Mouse (Mus musculus) heart, adult 2 months (tissue): Measurements from ENCODE around the gene Ntan1. TPM values are rescaled to one million over a fixed set of nuclear protein-coding genes. Genes with fewer than 3 reads are reported as not detected.
"Not testable (repeated sequence)": the region's sequence is repeated elsewhere in the genome, so short reads cannot be mapped to it uniquely, and the experiment has no call there.

ENCODE experiments used
- DNase-seq, 2 experiments: peaks; one replicate each; pipeline ENCODE4 v3.0.0; 2021
- H3K27ac ChIP-seq: fragments of 200-600 bp; 2 replicates; pipeline ENCODE4 v1.8.1; 2022
- H3K27me3 ChIP-seq: fragments of 200-500 bp; 2 replicates; pipeline ENCODE4 v1.6.1; 2012; ENCODE audit warnings: mild to moderate bottlenecking, low read length, inconsistent platforms, mixed read lengths; ENCODE audit not compliant: control insufficient read depth, insufficient read depth
- H3K36me3 ChIP-seq: fragments of 200-500 bp; 2 replicates; pipeline ENCODE4 v1.6.1; 2012; ENCODE audit warnings: low read length, inconsistent platforms; ENCODE audit not compliant: control insufficient read depth, insufficient read depth
- H3K4me1 ChIP-seq: fragments of 200-500 bp; 2 replicates; pipeline ENCODE4 v1.6.1; 2011; ENCODE audit warnings: low read length; ENCODE audit not compliant: control insufficient read depth, insufficient read depth
- H3K4me3 ChIP-seq: fragments of 200-600 bp; 2 replicates; pipeline ENCODE4 v1.8.1; 2022
- H3K79me2 ChIP-seq: fragments of 200-500 bp; replicated peaks from 2 replicates; pipeline ENCODE4 v1.6.1; 2012; ENCODE audit warnings: mild to moderate bottlenecking, inconsistent platforms, low read length, moderate library complexity, mixed read lengths; ENCODE audit not compliant: control insufficient read depth, insufficient read depth
- H3K9ac ChIP-seq: fragments of 200-500 bp; 2 replicates; pipeline ENCODE4 v1.6.1; 2012; ENCODE audit warnings: low read depth, mild to moderate bottlenecking, control low read depth, inconsistent platforms, low read length, mixed read lengths
- CTCF ChIP-seq: fragments of 200-600 bp; IDR thresholded peaks from 2 replicates; pipeline ENCODE4 v1.8.1; 2022; ENCODE audit warnings: antibody characterized with exemption, mild to moderate bottlenecking, moderate library complexity
- EP300 ChIP-seq: fragments of 200-500 bp; IDR thresholded peaks from 2 replicates; pipeline ENCODE4 v1.6.1; 2011; ENCODE audit warnings: low read depth, low read length, control low read depth; ENCODE audit not compliant: insufficient read depth
- POLR2A ChIP-seq: fragments of 200-500 bp; IDR thresholded peaks from 2 replicates; pipeline ENCODE4 v1.6.1; 2011; ENCODE audit warnings: mild to moderate bottlenecking, low read depth, low read length, control low read depth; ENCODE audit not compliant: insufficient read depth
- WGBS: fragments of 180-500 bp; shearing (Covaris S2); methylation state at CpG from one replicate; pipeline ENCODE4 v1.1.7; 2018; 5-methylcytosine and 5-hydroxymethylcytosine counted together
- intact Hi-C: fragments of 180-260 bp; cut with DNase I; formaldehyde crosslinking; loops from one replicate; pipeline ENCODE4 v1.15.1; 2025
- polyA plus RNA-seq: library from polyadenylated mRNA; depleted of rRNA; stranded (reverse); fragments of >200 nt; gene quantifications from 2 replicates; pipeline ENCODE4 v1.2.3, GENCODE M21; 2012
- total RNA-seq, 2 experiments: library from RNA; stranded (reverse); gene quantifications; 2 replicates each; pipeline ENCODE4 v1.2.3; 2021

Gene Ntan1
- total and polyA plus RNA-seq, 3 experiments: 40.2 to 47.1 (median 42.9) TPM

GRCm38 (mm10) chr16:13781216-13781615 is 37.4 kb upstream of the Ntan1 start:
- 26% methylated on average over 8 of the region's 8 CpGs for WGBS
- H3K9ac ChIP-seq: 0 out of 2 replicates have a peak overlapping the region, but pooled peaks have one; percentile 50
- intact Hi-C loops: loop anchor here (2.0 to 5.0 kb wide), 2 partner anchors 26 to 109 kb away; partner anchors contain the start of genes 3110001I22Rik and Bfar
- no peaks in the 10 kb centered on the region for H3K79me2 ChIP-seq
- H3K27me3 ChIP-seq: no peaks in the 10 kb centered on the region
- peak overlapping the region; percentile 93 for H3K27ac ChIP-seq
- H3K4me1 ChIP-seq: peaks cover 4% of the 10 kb centered on the region
- H3K4me3 ChIP-seq: peak overlapping the region; percentile 86
- TF ChIP-seq CTCF: no peak
- TF ChIP-seq POLR2A: no peak
- no peak for TF ChIP-seq EP300
- peaks cover 10% of the 10 kb centered on the region for H3K36me3 ChIP-seq
- no peak for DNase-seq

DNA sequence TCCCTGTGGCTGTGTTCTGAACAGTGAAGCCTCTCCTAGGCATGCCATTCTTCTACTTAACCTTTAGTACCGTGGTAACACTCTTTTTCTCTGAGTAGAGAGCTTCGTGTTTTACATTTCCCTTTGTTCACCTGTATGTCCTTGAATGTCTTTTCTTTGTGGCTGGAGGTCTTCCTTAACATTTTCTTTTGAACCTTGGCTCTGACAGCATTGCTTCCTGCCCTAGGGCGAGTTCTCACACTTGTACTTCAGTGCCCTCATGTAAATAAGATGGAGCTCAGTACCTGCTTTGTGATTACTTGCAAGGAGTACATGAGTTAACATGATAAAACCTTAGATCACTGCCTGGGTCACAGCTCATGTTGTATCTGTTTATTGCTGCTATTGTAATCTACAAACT is 32.7 kb upstream of the Ntan1 start:
- Histone ChIP-seq H3K4me1 (no peaks in the 10 kb centered on the region), H3K27me3 (no peaks in the 10 kb centered on the region), H3K4me3 (no peak overlapping the region), H3K9ac (no peak overlapping the region), H3K27ac (no peak overlapping the region), H3K79me2 (no peaks in the 10 kb centered on the region; the same call in 1 of the 2 replicates), H3K36me3 (peaks cover 12% of the 10 kb centered on the region)
- TF ChIP-seq POLR2A (no peak), EP300 (no peak), CTCF (no peak)
- no peak for DNase-seq
- intact Hi-C loops: no loop called here
- WGBS: 80% methylated on average over 3 of the region's 3 CpGs

DNA sequence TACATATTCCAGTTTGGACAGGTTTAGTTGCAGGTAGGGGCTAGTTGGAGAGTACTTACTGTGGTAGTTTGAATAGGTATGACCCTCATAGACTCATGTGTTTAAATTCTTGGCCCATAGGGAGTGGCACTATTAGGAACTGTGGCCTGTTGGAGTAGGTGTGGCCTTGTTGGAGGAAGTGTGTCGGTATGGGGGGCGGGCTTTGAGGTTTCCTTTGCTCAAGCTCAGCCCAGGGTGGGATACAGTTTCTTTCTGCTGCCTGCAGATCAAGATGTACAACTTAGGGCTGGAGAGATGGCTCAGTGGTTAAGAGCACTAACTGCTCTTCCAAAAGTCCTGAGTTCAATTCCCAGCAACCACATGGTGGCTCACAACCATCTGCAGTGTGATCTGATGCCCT is 25.2 kb upstream of the Ntan1 start:
- H3K79me2 ChIP-seq, intact Hi-C loops, DNase-seq, H3K4me3 ChIP-seq, H3K9ac ChIP-seq, H3K27ac ChIP-seq, H3K4me1 ChIP-seq, H3K27me3 ChIP-seq, H3K36me3 ChIP-seq: not testable (repeated sequence)
- 84% methylated on average over 2 of the region's 2 CpGs for WGBS

GRCm38 (mm10) chr16:13796746-13797175 is 21.9 kb upstream of the Ntan1 start:
- intact Hi-C loops: no loop called here

DNA sequence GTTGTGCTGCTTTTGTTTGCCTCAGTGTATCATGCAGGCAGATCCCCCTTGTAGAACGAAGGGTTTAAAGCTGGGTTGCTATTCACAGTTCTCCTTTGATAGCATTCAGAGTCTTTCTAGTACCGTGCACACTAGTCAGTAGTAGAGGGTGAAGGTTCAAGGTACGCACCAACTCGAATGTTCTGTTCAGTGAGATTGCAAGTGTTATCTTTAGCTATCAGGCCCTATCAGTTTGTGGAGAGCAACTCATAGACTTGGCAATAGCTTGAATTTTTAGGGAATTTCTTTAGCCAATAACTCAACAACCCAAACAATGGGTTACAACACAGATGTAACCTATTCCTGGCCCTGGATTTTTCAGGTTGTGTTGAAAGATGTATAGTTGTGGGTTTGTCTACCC is 17.4 kb upstream of the Ntan1 start:
- Histone ChIP-seq H3K36me3 (peaks cover 3% of the 10 kb centered on the region; the same call in 1 of the 2 replicates), H3K79me2 (no peaks in the 10 kb centered on the region), H3K4me3 (no peak overlapping the region), H3K27ac (no peak overlapping the region), H3K9ac (no peak overlapping the region), H3K27me3 (no peaks in the 10 kb centered on the region), H3K4me1 (no peaks in the 10 kb centered on the region)
- intact Hi-C loops: no loop called here
- WGBS: 93% methylated on average over 4 of the region's 4 CpGs
- no peak for DNase-seq
- TF ChIP-seq EP300: no peak
- no peak for TF ChIP-seq POLR2A
- TF ChIP-seq CTCF: no peak

More at GRCm38 (mm10) chr16:13796746-13797175, 21.9 kb upstream of the Ntan1 start:
- no peak overlapping the region for H3K9ac ChIP-seq
- WGBS: 86% methylated on average over 5 of the region's 5 CpGs
- H3K27me3 ChIP-seq: no peaks in the 10 kb centered on the region
- TF ChIP-seq EP300 (no peak), CTCF (no peak), POLR2A (no peak)
- H3K27ac ChIP-seq: no peak overlapping the region
- no peaks in the 10 kb centered on the region for H3K79me2 ChIP-seq
- H3K4me1 ChIP-seq: no peaks in the 10 kb centered on the region
- no peaks in the 10 kb centered on the region; the same call in 1 of the 2 replicates for H3K36me3 ChIP-seq
- no peak for DNase-seq
- no peak overlapping the region for H3K4me3 ChIP-seq

DNA sequence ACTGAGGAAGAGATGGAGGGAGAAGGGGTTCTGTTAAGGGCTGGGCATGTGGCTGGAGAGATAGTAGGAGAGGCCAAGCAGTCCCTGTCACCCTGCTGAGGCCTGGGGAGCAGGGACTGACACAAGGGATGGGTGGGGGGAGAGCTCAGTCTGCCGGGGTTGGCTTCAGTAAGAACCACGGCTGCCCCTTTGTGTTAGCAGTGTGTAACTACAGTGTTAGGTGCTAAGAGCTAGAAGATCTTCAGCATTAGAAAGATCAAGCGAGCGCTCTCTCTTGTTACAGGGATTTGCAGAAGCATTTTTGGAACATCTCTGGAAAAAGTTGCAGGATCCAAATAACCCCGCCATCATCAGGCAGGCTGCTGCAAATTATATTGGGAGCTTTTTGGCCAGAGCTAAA is 14.0 kb upstream of the Ntan1 start:
- no peak for DNase-seq
- H3K4me3 ChIP-seq: no peak overlapping the region
- H3K27ac ChIP-seq: no peak overlapping the region
- peaks cover 6% of the 10 kb centered on the region for H3K36me3 ChIP-seq
- intact Hi-C loops: no loop called here
- no peaks in the 10 kb centered on the region for H3K27me3 ChIP-seq
- no peaks in the 10 kb centered on the region for H3K79me2 ChIP-seq
- no peak overlapping the region for H3K9ac ChIP-seq
- TF ChIP-seq CTCF: peak; percentile 22; the same call in 1 of the 2 replicates
- no peak for TF ChIP-seq EP300
- no peak for TF ChIP-seq POLR2A
- 74% methylated on average over 5 of the region's 5 CpGs for WGBS
- no peaks in the 10 kb centered on the region for H3K4me1 ChIP-seq
